Comparison of ENCODE assay signal across 8 mouse cellular contexts in the genomic region with DNA sequence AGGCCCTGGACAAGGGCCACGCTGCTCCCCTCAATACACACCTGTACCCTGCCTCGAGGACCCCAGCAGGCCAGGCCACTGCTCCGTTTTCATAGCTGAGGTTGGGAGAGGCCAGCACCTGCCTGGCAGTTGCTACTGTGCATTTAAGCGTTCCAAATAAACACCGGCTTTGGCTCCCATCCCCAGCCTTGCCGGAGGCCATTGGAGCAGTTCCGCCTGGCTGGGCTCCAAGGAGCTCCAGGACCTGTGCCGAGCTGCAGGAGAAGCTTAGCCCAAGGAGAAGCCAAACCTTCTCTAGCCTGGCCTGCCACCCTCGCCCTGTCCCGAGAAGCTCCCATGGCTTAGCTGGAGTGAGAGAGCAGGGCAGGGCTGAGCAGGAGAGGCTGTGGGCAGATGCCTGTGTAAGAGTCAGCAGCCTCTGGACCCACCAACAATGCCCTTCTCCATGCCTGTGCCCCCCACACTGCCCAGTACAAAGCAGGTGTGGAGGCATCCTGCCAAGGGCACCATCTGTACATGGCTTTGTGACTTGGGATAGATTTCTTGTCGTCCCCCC. TPM values are rescaled to one million over a fixed set of nuclear protein-coding genes. Genes with fewer than 3 reads are reported as not detected.
DNase-seq lines count a peak whose midpoint lies in the region; ATAC-seq and TF ChIP-seq lines count a peak whose summit lies in the region.

No protein-coding gene starts in this region.

- H3K27ac ChIP-seq in midbrain, embryonic 10.5 days (replicated peaks): peak overlapping the region; percentile 19; the same call in 1 of the 2 replicates
- no peak overlapping the region for H3K27ac ChIP-seq in midbrain, embryonic 11.5 days (ENCODE audit: low read depth, low read length)
- peak overlapping the region; percentile 57; the same call in 1 of the 2 replicates for H3K27ac ChIP-seq in kidney, adult 2 months (ENCODE audit: insufficient read depth, low read depth, low read length)

- no peak for DNase-seq in midbrain, embryonic 10.5 days (ENCODE audit: low spot score)
- DNase-seq in midbrain, embryonic 11.5 days (ENCODE audit: low spot score, missing footprints): no peak
- DNase-seq in cerebellum, adult 9-10 months: peak; percentile 99
- DNase-seq in gastrocnemius, postnatal 36 days: peak; percentile 79 to 86
- peak; percentile 96 for DNase-seq in kidney, adult 2 months
- DNase-seq in lung, postnatal 14 days: peak; percentile 78
- no peak for DNase-seq in frontal cortex, postnatal 14 days (ENCODE audit: low spot score in 2 of 2)

- no peak overlapping the region for H3K4me2 ChIP-seq in midbrain, embryonic 11.5 days

- peaks cover 20% of the 10 kb centered on the region for H3K4me1 ChIP-seq in midbrain, embryonic 10.5 days
- H3K4me1 ChIP-seq in midbrain, embryonic 11.5 days (ENCODE audit: control insufficient read depth, insufficient read depth, low read length): no peaks in the 10 kb centered on the region
- H3K4me1 ChIP-seq in kidney, adult 2 months (ENCODE audit: control insufficient read depth, insufficient read depth, low read length): peaks cover 11% of the 10 kb centered on the region; the same call in 1 of the 2 replicates

- H3K9me3 ChIP-seq in midbrain, embryonic 10.5 days (replicated peaks): no peaks in the 10 kb centered on the region
- H3K9me3 ChIP-seq in midbrain, embryonic 11.5 days (ENCODE audit: control insufficient read depth, low read length): no peaks in the 10 kb centered on the region

- WGBS in midbrain, embryonic 10.5 days: 57% methylated on average over 11 of the region's 11 CpGs
- WGBS in midbrain, embryonic 11.5 days: 53% methylated on average over 11 of the region's 11 CpGs
- 16% methylated on average over 11 of the region's 11 CpGs for WGBS in kidney, adult 2 months

- no peak overlapping the region for H3K4me3 ChIP-seq in midbrain, embryonic 10.5 days
- H3K4me3 ChIP-seq in midbrain, embryonic 11.5 days (ENCODE audit: low read depth, low read length): no peak overlapping the region
- H3K4me3 ChIP-seq in kidney, adult 2 months (ENCODE audit: insufficient read depth, low read depth, low read length): no peak overlapping the region

- intact Hi-C loops in gastrocnemius, postnatal 36 days (cut with DNase I): loop anchor here (5.0 kb wide), 1 partner anchor 111 kb away; a partner anchor contains a TSS

- H3K9ac ChIP-seq in midbrain, embryonic 11.5 days (ENCODE audit: low read length): no peak overlapping the region

- 0 out of 2 replicates have a peak, but pooled peaks cover 5% of the 10 kb centered on the region for H3K36me3 ChIP-seq in midbrain, embryonic 10.5 days
- no peaks in the 10 kb centered on the region for H3K36me3 ChIP-seq in midbrain, embryonic 11.5 days (ENCODE audit: control insufficient read depth, insufficient read depth, low read length)
- no peaks in the 10 kb centered on the region for H3K36me3 ChIP-seq in kidney, adult 2 months (ENCODE audit: control insufficient read depth, insufficient read depth, low read length)

- no peaks in the 10 kb centered on the region for H3K27me3 ChIP-seq in midbrain, embryonic 10.5 days (ENCODE audit: low read depth, poor library complexity, severe bottlenecking)
- no peaks in the 10 kb centered on the region for H3K27me3 ChIP-seq in midbrain, embryonic 11.5 days (ENCODE audit: control insufficient read depth, insufficient read depth, low read length)
- H3K27me3 ChIP-seq in kidney, adult 2 months (replicated peaks; ENCODE audit: control insufficient read depth, insufficient read depth, low read length): no peaks in the 10 kb centered on the region

- no peak for TF ChIP-seq CTCF in kidney, adult 2 months (conservative IDR thresholded peaks at IDR 0.05; ENCODE audit: insufficient read depth, insufficient read length, low read depth, low read length)

- no peak for ATAC-seq in midbrain, embryonic 11.5 days (ENCODE audit: low FRiP score)
- no peak for ATAC-seq in megakaryocyte-erythroid progenitor cell, adult 5-6 weeks (replicated peaks; ENCODE audit: low FRiP score, low TSS enrichment, poor library complexity, severe bottlenecking)

- TF ChIP-seq POLR2A in kidney, adult 2 months (IDR thresholded peaks at IDR 0.05; ENCODE audit: low read depth, low read length): no peak

RNA-seq across cellular contexts. Expression of a gene that starts 39.6 kb away (rescaled TPM):
- polyA plus RNA-seq in midbrain, embryonic 10.5 days (2016; fragmentation: Nextera tagmentation; extraction: Ambion mirVana): 8.4 and 8.6 TPM in 2 replicates
- 19.1 and 24.6 TPM in 2 replicates for polyA plus RNA-seq in midbrain, embryonic 11.5 days (2014; fragmentation: Nextera tagmentation; extraction: Ambion mirVana)
- total RNA-seq in gastrocnemius, postnatal 36 days (2021): 1 to 10 TPM; 4.9 to 6.1 TPM
- polyA plus RNA-seq in kidney, adult 2 months (2012; rRNA removed): 9.8 and 10.2 TPM in 2 replicates
- total RNA-seq in megakaryocyte-erythroid progenitor cell, adult 5-6 weeks (2014; fragmentation: Nextera tagmentation): 17.7 and 18.4 TPM in 2 replicates
- 1.6 and 3.6 TPM in 2 replicates for total RNA-seq in megakaryocyte-erythroid progenitor cell, adult 5-6 weeks (2017)

RNA-seq across cellular contexts. Expression of a gene that starts 56.4 kb away (rescaled TPM):
- 120 and 127 TPM in 2 replicates for polyA plus RNA-seq in midbrain, embryonic 10.5 days (2016; fragmentation: Nextera tagmentation; extraction: Ambion mirVana)
- 132 and 140 TPM in 2 replicates for polyA plus RNA-seq in midbrain, embryonic 11.5 days (2014; fragmentation: Nextera tagmentation; extraction: Ambion mirVana)
- total RNA-seq in gastrocnemius, postnatal 36 days (2021): 100 to 1,000 TPM; 124 to 130 TPM
- 133 and 149 TPM in 2 replicates for polyA plus RNA-seq in kidney, adult 2 months (2012; rRNA removed)
- 76.1 and 80.1 TPM in 2 replicates for total RNA-seq in megakaryocyte-erythroid progenitor cell, adult 5-6 weeks (2014; fragmentation: Nextera tagmentation)
- total RNA-seq in megakaryocyte-erythroid progenitor cell, adult 5-6 weeks (2017): 41.5 and 67.4 TPM in 2 replicates

Comparison
In these comparisons a context has a peak if more than half of its experiments do, and no peak if none do; other contexts are left out.
1. DNase-seq: peak in cerebellum, adult 9-10 months (single experiment), gastrocnemius, postnatal 36 days (2 of 2), kidney, adult 2 months (single experiment) and lung, postnatal 14 days (single experiment); none in midbrain, embryonic 10.5 days (single experiment), midbrain, embryonic 11.5 days (single experiment) and frontal cortex, postnatal 14 days (0 of 2).